Mouse (Mus musculus): Measurements from ENCODE around the gene Rps15a.

Rps15a gene

DNA sequence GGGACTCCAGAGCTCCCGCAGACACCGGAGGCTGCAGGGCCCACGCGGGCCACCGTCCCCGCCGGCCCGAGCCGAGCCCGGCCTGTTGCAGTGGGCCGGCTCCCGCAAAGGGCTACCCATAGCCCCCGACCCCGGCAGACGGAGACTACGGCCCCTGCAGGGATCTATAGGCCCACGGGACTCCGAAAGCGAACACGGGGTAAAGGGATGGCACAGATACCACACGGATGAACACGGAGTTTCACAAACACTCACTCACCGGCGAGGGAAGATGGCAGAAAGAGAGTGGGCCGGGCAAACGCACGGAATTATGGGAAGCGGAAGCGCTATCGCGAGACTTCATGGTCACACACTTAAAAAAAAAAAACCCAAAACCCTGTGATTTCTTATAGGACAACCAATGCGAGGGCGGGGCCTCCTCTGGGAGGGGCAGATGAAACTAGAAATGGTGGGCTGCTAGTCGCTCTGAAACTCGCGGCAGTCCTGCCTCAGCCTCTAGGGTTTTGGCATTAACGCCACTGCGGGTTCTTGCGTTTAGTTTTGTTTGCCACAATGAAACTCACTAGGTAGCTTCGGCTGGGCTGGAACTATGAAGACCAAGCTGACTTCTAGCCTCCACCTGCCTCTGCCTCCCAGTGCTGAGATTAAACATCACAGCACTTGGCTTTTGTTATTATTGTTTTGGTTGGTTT is at the start of gene Rps15a:
Rps15a (minus strand) TSS at position 312 of the 692 bp plus-strand sequence.
- peak; percentile 94 to 96 for DNase-seq (ENCODE audit: low spot score in 2 of 2)

DNA sequence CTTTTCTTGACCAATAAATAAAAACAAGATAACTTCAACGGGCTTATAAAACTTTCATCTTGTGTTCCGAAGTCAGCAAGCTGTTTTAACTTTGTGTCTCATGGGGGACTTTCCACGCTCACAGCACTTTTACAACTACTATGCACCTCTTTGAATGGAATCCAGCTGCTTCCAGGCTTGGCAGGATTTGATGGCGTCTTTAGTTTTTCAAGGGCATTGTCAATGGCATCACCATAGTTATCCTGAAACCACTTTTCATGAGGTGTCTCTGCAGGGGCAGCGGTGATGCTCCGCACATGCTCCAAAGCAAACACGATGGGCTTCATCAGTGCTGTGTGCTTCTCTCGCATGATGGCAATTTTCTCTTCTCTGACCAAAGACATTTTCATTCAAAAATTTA is 47.0 kb upstream of the Rps15a start:
- DNase-seq (ENCODE audit: low spot score in 2 of 2) = no peak

DNA sequence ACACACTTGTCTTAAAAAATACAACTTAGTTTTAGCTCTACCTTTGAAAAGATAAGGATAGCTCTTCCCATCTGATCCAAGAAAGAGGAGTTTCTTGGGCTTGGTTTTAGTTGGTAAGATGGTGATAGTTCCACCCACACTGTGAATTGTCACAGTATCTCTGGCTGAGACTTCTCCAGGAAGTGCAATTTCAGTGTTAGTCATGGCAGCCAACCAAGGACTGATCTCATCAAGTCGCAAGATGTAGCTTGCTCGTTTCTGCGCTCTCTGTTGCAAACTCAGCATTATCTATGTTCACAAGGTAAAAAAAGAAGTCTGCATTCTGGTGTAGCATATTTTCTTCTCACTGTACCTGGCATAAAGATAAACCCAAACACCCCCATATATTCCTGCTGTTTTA is 44.1 kb upstream of the Rps15a start:
- no peak for DNase-seq (ENCODE audit: low spot score in 2 of 2)

DNA sequence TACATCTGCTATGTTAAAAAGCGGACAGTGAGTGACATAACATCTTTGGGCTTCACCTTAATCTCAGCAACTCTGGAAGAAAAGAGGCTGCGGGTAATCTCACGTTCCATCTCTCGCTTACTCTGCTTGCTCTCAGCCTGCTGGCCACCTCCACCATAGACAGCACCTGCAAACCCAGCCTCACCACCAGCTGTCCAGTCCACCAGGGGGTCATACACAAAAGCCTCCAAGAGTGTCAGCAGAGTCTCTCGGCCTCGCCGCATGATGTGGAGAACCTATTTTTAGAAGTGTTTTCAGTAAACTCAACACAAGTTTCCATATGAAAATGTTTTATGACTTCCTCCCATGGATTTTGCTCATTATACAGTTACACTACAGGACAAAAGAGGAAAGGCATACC is 40.5 kb upstream of the Rps15a start:
- DNase-seq (ENCODE audit: low spot score in 2 of 2) = no peak

DNA sequence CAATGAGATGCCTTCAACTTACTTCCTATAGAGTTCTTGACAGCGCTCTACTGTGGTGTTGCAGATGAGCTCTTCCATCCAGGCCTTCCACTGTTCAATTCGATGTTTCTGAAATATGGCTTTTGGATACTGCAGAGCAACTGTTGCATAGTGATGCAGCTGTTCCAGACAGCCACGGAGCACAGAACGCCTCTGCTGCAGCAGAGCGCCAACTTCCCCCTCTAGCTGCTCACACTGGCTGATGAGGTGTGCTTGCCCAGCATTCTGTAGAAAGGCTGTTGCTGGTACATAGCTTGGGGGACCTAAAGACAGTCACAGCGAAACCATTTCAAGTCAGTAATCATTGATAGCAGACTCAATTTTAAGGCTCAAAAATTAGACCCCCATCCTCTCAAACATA is 38.2 kb upstream of the Rps15a start:
- DNase-seq (ENCODE audit: low spot score in 2 of 2) = no peak

DNA sequence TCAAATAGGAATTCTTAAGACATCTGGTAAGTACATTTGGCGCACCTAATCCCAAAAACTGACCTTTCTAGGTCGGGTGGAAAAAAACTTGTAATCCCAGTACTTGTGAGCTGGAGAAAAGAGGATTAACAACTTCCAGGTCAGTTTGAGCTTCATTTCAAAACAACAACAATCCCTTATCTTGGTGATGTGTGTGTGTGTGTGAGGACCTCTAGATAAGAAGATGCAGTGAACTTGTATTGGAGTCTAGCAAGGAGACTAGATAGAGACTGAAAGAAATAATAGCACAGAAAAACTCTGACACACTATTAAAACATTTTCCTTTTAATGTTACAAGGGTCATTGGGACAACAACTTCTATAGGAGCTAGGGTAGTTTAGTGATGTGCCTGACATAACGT is 27.6 kb upstream of the Rps15a start:
- DNase-seq (ENCODE audit: low spot score in 2 of 2) = no peak

DNA sequence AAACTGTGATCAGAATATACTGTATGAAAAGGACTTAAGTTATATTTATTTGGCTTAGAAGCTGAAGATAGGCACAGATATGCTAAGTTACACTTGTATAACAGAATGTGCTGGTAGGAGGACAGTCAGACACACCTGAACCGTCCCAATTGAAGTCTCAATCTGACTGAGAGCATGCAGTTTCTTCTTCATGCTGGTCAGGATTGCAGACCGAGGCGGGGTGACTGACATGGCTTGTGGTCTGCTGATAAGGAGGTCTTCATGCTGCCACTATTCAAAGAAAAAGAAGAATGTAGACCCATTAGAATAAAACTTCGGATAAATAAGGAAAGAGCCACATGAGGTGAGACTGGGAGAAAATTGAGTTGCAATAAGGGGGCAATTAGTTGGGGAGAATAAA is 27.1 kb upstream of the Rps15a start:
- peak in 1 of 2 experiments; percentile 19 for DNase-seq (ENCODE audit: low spot score in 2 of 2)

DNA sequence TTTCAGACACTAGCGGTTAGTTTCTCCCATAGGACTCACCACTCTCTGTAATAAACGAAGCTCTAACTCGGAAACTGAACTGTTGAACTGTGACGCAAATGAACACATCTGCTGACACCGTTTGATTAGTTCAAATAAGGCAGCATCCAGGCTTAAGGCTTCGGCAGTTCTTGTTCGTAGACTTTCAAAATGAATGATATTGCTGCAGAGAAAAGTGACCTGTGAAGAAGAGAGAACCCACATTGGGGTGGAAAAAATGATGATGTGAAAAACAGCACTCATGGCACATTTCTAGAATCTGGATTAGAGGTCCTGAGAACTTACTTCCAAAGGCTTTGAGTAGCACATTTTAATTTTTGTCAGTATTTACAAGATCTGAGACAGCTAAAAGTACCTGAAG is 25.3 kb upstream of the Rps15a start:
- DNase-seq (ENCODE audit: low spot score in 2 of 2) = no peak

DNA sequence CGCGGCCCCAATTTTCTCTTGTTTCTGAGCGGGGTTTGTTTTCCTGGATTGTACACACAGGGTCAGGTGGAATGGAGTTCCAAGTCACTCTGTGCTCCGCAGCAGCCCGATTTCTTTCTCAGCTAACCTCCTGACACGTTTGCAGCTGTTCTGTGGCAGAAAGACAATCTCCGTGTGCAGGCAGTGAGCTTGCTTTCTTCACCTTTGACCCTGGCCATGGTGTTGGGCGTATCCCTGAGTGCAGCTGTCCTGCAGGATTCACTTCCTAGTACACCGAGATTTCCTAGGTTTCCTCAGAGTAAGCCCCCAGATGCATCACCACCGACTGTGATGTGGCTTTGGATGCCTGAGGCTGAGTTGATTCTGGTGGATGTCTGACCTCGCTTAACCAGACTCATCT is 19.1 kb upstream of the Rps15a start:
- no peak for DNase-seq (ENCODE audit: low spot score in 2 of 2)

DNA sequence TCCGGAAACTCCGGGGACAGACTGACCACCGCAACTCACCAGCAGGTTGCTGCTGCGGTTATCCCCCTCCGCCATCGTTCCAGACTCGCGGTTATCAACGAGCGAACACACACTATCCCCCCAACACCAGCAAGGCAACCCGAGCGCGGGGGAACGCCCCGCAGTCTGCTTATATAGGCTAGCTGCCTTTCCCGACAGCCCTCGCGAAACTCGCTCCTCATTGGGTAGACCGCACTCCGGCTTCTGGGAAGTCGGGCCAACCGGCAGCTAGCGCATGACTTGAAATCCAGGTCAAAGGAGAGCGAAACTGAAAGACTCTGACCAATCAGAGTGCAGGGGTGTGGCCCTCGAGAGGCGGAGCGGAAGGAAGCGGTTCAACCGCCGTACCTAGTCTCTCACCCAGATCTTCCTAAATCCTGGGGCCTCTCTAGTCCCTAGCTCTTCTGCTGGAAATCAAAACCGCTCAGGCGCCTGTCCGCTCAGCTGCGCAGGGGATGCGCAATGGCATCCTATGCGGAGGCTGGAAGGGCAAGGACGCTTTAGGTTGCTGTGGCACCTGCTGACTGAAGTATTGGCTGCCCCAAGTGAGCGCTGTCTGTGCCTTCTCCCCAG is 13.5 kb upstream of the Rps15a start, which contains the start of gene Arl6ip1:
Arl6ip1 (minus strand) TSS at position 233 of the 612 bp plus-strand sequence.
- DNase-seq (ENCODE audit: low spot score in 2 of 2) = peak; percentile 97 to 98

DNA sequence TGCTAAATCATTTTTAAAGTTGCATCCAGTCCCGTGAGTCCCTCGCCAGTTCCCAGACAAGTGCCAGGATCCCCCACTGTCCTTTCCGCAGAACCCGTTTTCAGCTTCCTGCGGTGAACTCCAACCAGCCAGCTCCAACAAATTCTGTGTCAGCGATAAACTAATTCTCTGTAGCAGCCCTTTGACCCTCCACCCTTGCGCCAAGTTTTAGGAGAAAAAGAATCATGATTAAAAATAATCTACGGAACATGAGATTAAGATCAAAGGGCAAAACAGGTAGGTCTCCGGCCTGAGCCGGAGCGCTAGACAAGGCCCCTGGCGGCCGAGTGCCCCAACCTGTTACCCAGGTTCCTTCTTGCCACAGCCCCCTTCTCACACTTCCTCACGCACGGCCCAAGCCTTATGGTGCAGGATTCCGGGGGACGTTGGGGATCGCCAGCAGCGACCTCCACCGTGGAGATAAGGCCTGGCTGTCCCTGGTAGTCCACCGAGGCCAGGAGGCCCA is 13.0 kb upstream of the Rps15a start:
- DNase-seq (ENCODE audit: low spot score in 2 of 2) = peak in 1 of 2 experiments; percentile 27

DNA sequence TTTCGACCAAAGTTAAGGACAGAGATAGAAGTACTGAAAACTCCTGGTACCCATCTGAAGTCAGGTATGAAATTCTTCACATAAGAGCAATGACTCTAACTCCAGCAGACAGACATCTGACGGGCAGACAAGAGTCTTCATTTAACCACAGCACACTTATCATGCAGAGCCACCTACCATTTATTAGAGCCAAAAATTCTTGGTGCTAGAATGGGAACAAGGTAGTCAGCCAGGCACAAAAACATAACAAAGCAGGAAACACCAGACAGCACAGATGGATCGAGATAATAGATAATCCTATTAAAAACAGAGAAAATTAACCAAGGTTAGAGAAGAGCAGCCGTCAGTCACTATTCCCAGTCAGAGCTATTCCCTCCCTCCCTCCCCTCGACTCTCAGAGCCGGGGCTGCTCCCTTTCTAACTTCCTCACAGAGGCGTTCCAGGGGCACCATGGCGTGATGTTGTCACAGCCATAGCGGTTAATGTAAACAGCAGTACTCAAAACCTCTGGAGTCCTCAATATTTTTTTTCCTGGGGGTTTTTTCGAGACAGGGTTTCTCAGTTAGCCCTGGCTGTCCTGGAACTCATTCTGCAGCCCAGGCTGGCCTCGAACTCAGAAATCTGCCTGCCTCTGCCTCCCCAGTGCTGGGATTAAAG is 10.4 kb upstream of the Rps15a start:
- DNase-seq (ENCODE audit: low spot score in 2 of 2) = no peak

DNA sequence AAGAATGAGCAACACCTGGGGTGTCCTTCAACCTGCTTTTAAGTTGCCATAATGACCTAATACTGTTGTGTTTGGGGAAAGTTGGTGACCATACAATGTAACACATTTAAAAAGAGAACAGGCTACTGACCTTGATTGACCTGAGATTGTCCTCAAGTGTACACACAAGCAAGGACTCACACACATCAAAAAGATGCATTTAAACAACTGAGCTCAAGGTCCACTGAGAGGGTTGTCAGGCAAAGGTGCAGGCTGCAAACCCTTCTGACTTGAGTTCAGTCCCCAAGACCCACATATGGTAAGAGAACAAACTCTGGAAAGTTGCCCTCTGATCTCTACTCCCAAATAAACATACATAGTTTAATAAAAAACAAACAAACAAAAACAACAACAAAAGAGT is 9.7 kb upstream of the Rps15a start:
- DNase-seq (ENCODE audit: low spot score in 2 of 2) = no peak

DNA sequence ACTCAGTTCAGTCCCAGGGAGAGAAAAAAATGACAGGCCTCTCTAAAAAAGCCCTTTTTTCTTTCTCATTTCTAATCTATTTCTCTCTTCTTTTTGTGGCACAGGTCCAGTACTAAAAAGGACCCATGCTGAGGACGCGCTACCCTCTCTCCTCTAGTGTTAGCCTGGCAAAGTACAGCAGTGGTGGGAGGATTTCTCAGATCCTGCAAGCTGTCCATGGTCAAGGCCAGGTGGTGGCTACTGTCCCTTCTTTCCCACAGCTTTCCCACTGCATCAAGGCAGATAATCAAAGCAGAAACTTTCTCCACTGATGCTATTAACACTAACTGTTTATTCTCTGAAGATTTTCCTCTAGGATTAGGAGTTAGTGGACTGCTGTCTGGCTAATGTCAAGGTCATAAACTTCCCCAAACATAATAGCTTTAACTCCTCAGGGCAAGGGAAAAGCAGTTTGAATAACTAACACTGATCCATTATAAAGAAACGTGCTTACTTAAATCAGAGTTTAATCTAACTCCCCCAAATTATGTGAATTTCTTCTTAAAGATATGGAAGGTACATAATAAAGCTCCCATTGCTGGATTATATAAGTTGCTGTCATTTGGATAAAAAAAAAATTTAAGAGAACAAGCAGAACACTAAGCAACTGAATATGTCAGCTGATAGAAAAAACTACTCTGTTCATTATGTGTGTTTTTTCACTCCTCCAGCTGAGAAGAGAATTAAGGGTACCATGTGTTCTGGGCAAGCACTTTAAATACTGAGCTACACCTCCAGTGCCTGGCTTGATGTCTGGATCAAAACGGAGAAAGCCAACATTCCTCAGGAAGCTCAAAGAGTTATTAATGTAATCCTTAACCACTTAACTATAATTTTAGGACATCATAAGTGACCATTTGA is 7.8 kb upstream of the Rps15a start:
- no peak for DNase-seq (ENCODE audit: low spot score in 2 of 2)

DNA sequence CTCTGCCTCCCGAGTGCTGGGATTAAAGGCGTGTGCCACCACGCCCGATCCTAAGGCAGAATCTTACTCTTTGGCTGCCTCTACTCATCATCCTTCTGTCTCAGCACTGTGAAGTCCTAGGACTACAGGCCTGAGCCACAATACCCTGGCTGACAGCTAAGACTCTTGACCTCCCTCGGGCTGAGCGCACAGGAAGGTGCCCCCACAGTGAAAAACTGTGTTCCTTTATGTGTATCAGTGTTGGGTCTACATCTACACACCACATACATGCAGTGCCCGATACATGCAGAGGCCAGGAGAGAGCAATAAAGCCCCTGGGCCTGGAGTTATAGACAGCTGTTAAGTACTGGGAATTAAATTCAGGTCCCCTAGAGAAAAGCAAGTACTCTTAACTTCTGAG is 6.2 kb upstream of the Rps15a start:
- DNase-seq (ENCODE audit: low spot score in 2 of 2) = no peak

DNA sequence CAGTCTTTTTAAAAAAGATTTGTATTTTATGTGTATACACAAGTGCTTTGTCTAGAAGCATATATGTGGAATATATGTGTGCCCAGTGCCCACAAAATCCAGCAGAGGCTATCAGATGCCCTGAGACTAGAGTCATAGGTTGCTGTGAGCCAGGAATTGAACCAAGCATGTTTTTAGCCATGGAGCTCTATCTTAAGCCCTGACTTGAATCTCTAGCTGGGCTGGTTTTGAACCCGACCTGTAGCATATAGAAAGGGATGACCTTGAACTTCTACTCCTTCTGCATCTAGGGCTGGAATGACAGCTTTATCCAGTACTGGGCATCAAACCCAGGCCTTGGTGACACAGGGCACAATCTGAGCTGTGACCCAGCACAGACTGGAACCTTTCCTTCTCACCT is 4.7 kb upstream of the Rps15a start:
- no peak for DNase-seq (ENCODE audit: low spot score in 2 of 2)

DNA sequence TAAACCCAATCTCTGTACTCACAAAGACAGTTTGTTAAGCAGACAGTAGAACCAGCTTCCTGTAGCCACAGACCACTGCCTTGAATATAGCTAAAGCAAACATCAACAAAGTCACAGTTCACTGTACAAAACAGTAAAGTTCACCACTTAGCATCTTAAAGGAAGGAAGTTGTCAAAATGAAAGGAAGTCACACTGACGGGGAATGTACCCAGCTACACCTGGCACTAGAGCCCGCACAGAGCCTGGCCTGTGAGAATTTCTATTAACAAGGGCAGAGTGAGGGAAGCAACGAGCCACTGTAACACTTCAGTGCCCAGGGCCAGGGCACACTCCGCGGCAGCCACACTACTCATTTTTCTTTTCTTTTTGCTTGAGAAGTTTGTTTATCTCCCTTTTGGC is 4.0 kb upstream of the Rps15a start:
- DNase-seq (ENCODE audit: low spot score in 2 of 2) = peak in 1 of 2 experiments; percentile 33

DNA sequence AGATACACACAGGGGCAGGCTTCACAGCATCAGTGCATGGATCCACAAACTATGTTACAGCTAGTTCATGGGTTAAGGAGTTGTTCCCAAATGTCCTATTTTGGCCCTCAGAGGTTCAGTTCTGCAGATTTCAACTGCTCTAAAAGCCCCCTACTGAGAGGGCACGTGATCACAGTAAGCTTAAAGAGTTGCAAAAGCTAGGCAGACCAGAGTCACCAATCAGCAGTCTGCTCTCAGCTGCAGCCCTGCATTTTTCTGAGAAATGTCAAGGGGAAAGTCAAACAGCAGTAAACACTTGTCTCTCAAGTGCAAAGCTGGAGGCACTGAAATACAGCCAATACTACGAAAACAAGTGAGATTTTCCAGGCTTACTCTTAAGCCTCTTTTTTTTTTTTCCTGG is 3.2 kb upstream of the Rps15a start:
- no peak for DNase-seq (ENCODE audit: low spot score in 2 of 2)

DNA sequence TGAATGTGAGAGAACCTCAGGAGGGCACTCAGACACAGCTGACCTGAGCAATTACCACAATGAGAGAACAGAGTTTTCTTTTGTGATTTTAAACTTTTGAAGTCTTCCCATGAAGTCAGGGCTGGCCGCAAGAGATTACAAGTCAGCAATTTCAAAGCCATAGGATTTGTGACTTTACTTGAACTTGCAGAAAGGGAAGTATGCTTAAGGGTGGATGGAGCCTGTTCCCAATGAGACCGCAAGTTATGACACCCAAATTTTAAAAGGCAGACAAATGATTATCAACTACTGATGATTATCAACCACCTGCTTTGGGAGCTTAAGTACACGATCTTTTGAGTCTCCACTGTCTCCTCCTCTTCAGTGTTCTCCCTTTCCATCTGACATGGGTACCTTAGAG is 2.4 kb upstream of the Rps15a start:
- no peak for DNase-seq (ENCODE audit: low spot score in 2 of 2)

DNA sequence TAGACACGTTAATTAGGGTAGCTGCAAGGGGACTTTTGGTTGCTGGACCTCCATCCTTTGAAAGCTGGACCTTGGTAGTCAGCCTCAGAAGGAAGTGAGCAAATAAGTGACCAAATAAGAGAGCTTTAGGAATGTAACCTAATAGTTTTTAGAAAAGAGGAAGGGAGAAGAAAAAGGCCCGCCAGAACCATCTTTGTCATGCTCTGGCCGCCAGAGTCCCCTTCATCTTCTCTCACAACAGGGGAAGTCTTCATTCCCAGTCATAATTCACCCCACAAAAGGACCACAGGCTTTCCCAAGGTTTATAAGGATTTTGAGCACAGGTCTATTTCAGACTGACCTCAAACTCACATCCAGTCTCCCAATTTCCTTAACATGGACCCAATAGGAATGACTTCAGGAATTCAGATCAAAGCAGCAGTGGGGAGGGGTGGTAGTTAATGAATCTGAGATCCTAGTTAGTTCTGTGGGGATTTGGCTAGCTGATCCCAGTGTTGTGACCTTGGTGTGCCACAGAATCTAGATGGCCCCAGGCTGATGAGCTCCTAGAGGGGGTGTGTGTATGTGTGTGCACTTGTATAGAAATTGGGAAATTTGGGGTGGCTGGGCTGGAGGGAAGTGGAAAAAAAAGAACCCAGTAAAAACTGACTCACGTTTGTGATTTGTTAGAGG is 1.7 kb upstream of the Rps15a start:
- no peak for DNase-seq (ENCODE audit: low spot score in 2 of 2)

DNA sequence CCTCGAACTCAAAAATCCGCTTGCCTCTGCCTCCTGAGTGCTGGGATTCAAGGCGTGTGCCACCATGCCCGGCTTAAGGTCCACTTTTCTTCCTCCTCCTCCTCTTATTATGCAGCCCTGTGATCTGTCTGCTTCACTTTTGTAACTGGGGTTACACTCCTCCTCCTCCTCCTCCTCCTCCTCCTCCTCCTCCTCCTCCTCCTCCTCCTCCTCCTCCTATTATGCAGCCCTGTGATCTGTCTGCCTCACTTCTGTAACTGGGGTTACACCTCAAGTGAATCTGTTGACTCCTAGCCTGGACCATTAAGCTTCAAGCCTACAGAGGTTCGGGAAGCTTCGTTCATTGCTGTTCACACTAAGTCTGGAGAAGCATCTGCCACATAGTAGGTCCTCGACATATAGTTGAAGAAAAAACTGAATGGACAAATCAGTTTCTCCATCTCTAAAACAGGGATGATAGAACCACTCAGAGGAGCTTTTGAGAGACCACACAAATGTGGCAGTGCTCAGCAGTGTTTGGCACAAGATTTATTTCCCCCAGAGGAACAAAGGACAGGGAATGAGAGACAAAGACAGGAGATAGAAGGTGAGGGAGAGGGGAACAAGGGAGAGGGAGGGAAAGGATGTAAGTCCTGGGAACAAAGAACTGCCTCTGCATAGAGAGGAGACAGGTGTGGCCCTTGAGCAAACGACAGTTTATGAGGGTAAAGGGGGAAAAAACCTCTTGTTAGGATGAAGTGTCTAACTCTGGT is 975 bp upstream of the Rps15a start:
- no peak for DNase-seq (ENCODE audit: low spot score in 2 of 2)

Data from spleen, postnatal 4 days (tissue).